Mouse (Mus musculus) ES-Bruce4 (cell line): Measurements from ENCODE around the gene Fgr.

Experiments
- CTCF ChIP-seq: IDR thresholded peaks from one replicate; pipeline ENCODE4 v1.8.1; 2011; ENCODE audit warnings: low read depth, low read length
- POLR2A ChIP-seq: IDR thresholded peaks from one replicate; pipeline ENCODE4 v1.8.1; 2011; ENCODE audit warnings: low read length; ENCODE audit not compliant: insufficient read depth

GRCm38 (mm10) chr4:133044647-133045094 is 70.8 kb downstream of the Fgr start:
- no peak for TF ChIP-seq POLR2A
- TF ChIP-seq CTCF: no peak
